Mouse (Mus musculus): Measurements from ENCODE around the gene Cks1b. TPM values are rescaled to one million over a fixed set of nuclear protein-coding genes. Genes with fewer than 3 reads are reported as not detected.

Cks1b gene
- polyA plus RNA-seq (2012; rRNA removed) = 6.7 and 11.7 TPM in 2 replicates

- Histone ChIP-seq H3K4me3 (replicated peaks; ENCODE audit: extremely low read depth, low read depth, low read length) (peak within 1 kb of the TSS; percentile 89), H3K4me1 (ENCODE audit: control insufficient read depth, insufficient read depth, low read length) (peaks cover 3% of the 10 kb centered on the region; the same call in 1 of the 2 replicates)
- TF ChIP-seq CTCF (IDR thresholded peaks at IDR 0.05; ENCODE audit: insufficient read depth, low read length) = no peak
- TF ChIP-seq POLR2A (IDR thresholded peaks at IDR 0.05; ENCODE audit: borderline replicate concordance, extremely low read depth, low read depth, low read length) = peak; percentile 69; the same call in 1 of the 2 replicates
- peak; percentile 91 for DNase-seq
- WGBS = under 1% methylated on average over 39 of the region's 39 CpGs
These were observed at the start of gene Cks1b, which contains the start of gene Shc1 for GRCm38 (mm10) chr3:89418170-89418860. Gene Cks1b, minus strand, starts transcription at chr3:89418383. Gene Shc1, plus strand, starts transcription at chr3:89418443.

GRCm38 (mm10) chr3:89458965-89459807 is 41.0 kb upstream of the Cks1b start:
- WGBS = 1% methylated on average over 33 of the region's 36 CpGs
- Histone ChIP-seq H3K4me1 (ENCODE audit: control insufficient read depth, insufficient read depth, low read length) (0 out of 2 replicates have a peak, but pooled peaks cover 5% of the 10 kb centered on the region), H3K4me3 (replicated peaks; ENCODE audit: extremely low read depth, low read depth, low read length) (peak overlapping the region; percentile 80)
- DNase-seq = peak; percentile 92
- TF ChIP-seq CTCF (IDR thresholded peaks at IDR 0.05; ENCODE audit: insufficient read depth, low read length) (no peak), POLR2A (IDR thresholded peaks at IDR 0.05; ENCODE audit: borderline replicate concordance, extremely low read depth, low read depth, low read length) (peak; percentile 74; the same call in 1 of the 2 replicates)

- no peak for TF ChIP-seq POLR2A (IDR thresholded peaks at IDR 0.05; ENCODE audit: borderline replicate concordance, extremely low read depth, low read depth, low read length)
- no peak for TF ChIP-seq CTCF (IDR thresholded peaks at IDR 0.05; ENCODE audit: insufficient read depth, low read length)
- H3K4me1 ChIP-seq (ENCODE audit: control insufficient read depth, insufficient read depth, low read length) = 0 out of 2 replicates have a peak, but pooled peaks cover 5% of the 10 kb centered on the region
- no peak for DNase-seq
- H3K4me3 ChIP-seq (replicated peaks; ENCODE audit: extremely low read depth, low read depth, low read length) = peak overlapping the region; percentile 25
- 28% methylated on average over 13 of the region's 13 CpGs for WGBS
These were observed 40.3 kb upstream of the Cks1b start for GRCm38 (mm10) chr3:89458372-89458964.

GRCm38 (mm10) chr3:89456726-89457665 is 38.8 kb upstream of the Cks1b start:
- TF ChIP-seq CTCF (IDR thresholded peaks at IDR 0.05; ENCODE audit: insufficient read depth, low read length) = peak; percentile 65
- no peak for TF ChIP-seq POLR2A (IDR thresholded peaks at IDR 0.05; ENCODE audit: borderline replicate concordance, extremely low read depth, low read depth, low read length)
- peak; percentile 76 for DNase-seq
- WGBS = 35% methylated on average over 10 of the region's 10 CpGs

GRCm38 (mm10) chr3:89455786-89456285 is 37.7 kb upstream of the Cks1b start:
- no peak overlapping the region for H3K4me3 ChIP-seq (replicated peaks; ENCODE audit: extremely low read depth, low read depth, low read length)
- DNase-seq = no peak
- WGBS = 57% methylated on average over 1 of the region's 1 CpGs
- TF ChIP-seq POLR2A (IDR thresholded peaks at IDR 0.05; ENCODE audit: borderline replicate concordance, extremely low read depth, low read depth, low read length) (no peak), CTCF (IDR thresholded peaks at IDR 0.05; ENCODE audit: insufficient read depth, low read length) (no peak)
- H3K4me1 ChIP-seq (ENCODE audit: control insufficient read depth, insufficient read depth, low read length) = 0 out of 2 replicates have a peak, but pooled peaks cover 5% of the 10 kb centered on the region

More at GRCm38 (mm10) chr3:89456726-89457665, 38.8 kb upstream of the Cks1b start:
- Histone ChIP-seq H3K4me3 (replicated peaks; ENCODE audit: extremely low read depth, low read depth, low read length) (no peak overlapping the region), H3K4me1 (ENCODE audit: control insufficient read depth, insufficient read depth, low read length) (0 out of 2 replicates have a peak, but pooled peaks cover 5% of the 10 kb centered on the region)

GRCm38 (mm10) chr3:89454401-89455177 is 36.4 kb upstream of the Cks1b start, which contains the start of gene Pmvk:
Gene Pmvk, plus strand, starts transcription at chr3:89454541.
- no peak for DNase-seq
- WGBS = 60% methylated on average over 10 of the region's 10 CpGs
- H3K4me3 ChIP-seq (replicated peaks; ENCODE audit: extremely low read depth, low read depth, low read length) = no peak within 1 kb of the TSS
- no peak for TF ChIP-seq POLR2A (IDR thresholded peaks at IDR 0.05; ENCODE audit: borderline replicate concordance, extremely low read depth, low read depth, low read length)
- H3K4me1 ChIP-seq (ENCODE audit: control insufficient read depth, insufficient read depth, low read length) = 0 out of 2 replicates have a peak, but pooled peaks cover 5% of the 10 kb centered on the region

GRCm38 (mm10) chr3:89451916-89452315 is 33.7 kb upstream of the Cks1b start:
- DNase-seq = peak; percentile 28
- WGBS = 95% methylated on average over 1 of the region's 1 CpGs
- TF ChIP-seq POLR2A (IDR thresholded peaks at IDR 0.05; ENCODE audit: borderline replicate concordance, extremely low read depth, low read depth, low read length) (no peak), CTCF (IDR thresholded peaks at IDR 0.05; ENCODE audit: insufficient read depth, low read length) (no peak)

More at GRCm38 (mm10) chr3:89451916-89452315, 33.7 kb upstream of the Cks1b start:
- Histone ChIP-seq H3K4me1 (ENCODE audit: control insufficient read depth, insufficient read depth, low read length) (peaks cover 4% of the 10 kb centered on the region; the same call in 1 of the 2 replicates), H3K4me3 (replicated peaks; ENCODE audit: extremely low read depth, low read depth, low read length) (no peak overlapping the region)
